Mouse (Mus musculus) CH12F3 (cell line): Measurements from ENCODE around the gene Mdm4.

ENCODE experiments used
- in situ Hi-C: fragments of 300-500 bp; cut with MboI; formaldehyde crosslinking; loops from 2 replicates; pipeline ENCODE4 v1.14.3; 2020; ENCODE audit warnings: low sequenced_read_pairs

Gene Mdm4

DNA sequence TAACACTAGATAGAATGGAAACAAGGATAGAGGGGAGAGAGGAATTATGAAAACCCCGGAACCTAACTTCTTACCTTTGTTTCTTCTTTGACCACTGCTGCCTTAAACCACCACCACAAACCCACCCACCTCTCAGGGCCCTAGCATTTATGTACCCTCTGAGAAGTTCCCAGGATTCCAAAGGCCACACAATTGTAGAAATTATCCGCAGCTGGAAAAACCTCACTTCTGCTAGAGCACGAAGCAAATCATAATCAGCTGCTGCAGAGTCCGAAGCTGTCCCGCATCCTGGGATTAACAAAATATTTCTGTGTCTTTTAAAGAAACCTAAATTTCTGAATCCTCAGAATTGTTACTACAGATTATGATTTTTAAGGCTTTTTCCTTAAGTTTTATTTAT lies at the start of gene Mdm4:
Gene Mdm4 (minus strand): TSS at position 101 of the 400 bp plus-strand sequence.
- in situ Hi-C loops = loop anchor here (25.0 kb wide), 1 partner anchor 282 kb away; the partner anchor contains the start of genes Golt1a and Kiss1

DNA sequence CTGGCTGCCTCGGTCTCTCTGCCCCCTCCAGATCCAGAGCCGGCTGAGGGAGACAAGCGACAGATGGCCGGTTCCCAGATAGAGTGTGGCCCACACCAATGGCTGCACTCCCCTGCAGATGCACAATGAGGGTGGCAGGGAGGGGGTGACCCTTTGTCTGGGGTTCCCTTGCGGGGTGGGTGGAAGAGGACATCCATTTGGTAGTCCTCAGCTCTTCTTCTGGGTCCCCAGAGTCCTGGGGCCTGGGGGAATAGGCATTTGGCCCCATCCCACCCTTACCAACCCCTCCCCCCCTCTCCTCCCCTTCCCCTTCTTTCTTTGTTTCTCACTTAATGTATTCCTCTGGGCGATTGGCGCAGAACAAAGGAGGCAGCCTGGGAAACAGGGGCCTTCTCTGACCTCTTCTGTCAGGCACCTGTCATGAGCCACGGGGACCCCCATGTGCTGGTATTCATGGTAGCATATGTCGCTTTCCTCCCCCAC lies 49.8 kb upstream of the Mdm4 start:
- in situ Hi-C loops = no loop called here

DNA sequence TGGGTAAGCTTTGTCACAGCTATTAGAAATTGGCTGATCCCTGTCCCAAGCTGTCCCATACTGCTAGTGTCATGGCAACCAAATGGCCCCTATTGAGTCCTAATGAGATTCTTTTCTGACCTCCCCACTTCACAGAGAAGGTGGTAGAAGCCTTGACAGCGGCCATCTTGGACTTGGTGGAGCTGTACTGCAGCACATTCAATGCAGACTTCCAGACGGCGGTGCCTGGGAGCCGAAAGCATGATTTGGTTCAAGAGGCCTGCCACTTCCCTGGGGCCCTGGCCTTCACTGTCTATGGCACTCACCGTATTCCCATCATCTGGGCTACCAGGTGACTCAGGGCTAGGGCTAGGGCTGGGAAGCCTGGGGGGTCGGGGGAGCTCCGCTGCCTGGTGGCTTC lies 49.1 kb upstream of the Mdm4 start:
- in situ Hi-C loops = no loop called here

DNA sequence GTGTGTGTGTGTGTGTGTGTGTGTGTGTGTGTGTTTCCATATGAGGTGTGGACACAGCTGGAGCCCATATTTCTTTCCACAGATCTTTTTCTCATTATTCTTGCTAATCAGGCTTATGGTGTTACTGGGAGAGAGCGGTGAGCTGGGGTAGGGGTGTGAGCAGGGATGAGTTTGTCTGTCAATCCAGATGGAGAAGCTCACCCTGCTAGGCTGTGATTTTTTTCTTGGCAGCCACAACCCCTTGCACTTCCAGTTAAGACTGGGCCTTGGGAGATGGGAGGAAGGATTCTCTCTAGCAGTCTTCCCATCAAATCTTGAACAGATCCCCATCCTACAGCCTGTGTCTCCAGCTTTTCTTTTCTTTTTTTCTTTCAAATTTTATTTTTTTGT lies 48.0 kb upstream of the Mdm4 start:
- in situ Hi-C loops = no loop called here

DNA sequence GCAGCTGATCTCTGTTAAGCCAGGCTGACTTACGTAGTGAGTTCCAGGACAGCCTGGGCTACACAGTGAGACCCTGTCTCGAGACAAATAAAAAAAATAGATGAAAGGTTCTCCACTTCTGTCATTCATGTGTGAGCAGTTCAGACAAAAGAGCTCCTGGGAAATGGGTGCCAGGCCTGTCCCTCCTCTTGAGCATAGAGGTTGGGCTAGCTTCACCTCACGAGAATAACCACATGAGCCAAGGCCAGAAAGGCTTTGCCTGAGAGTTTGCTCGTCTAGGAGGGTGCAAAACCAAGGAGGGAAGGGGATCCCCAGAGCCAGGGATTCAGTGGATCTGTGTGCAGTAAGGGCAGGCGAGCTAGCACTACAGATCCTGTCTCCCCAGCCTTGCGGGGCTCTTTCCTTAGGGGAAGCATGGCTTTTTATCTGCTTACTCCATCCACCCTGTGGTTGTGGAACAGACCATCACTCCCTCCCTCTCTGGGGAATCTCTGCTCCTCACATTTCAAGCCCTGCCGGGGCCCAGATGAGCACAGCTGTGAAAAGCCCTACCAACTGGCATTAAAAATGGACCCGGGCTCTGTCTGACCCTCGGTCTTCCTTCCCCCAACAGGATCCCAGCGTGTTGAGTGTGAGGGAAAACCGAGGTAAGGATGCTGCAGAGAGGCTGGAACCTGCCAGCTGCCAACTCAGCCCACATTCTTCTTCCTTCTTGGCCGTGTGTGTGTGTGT lies 47.4 kb upstream of the Mdm4 start:
- in situ Hi-C loops = no loop called here

DNA sequence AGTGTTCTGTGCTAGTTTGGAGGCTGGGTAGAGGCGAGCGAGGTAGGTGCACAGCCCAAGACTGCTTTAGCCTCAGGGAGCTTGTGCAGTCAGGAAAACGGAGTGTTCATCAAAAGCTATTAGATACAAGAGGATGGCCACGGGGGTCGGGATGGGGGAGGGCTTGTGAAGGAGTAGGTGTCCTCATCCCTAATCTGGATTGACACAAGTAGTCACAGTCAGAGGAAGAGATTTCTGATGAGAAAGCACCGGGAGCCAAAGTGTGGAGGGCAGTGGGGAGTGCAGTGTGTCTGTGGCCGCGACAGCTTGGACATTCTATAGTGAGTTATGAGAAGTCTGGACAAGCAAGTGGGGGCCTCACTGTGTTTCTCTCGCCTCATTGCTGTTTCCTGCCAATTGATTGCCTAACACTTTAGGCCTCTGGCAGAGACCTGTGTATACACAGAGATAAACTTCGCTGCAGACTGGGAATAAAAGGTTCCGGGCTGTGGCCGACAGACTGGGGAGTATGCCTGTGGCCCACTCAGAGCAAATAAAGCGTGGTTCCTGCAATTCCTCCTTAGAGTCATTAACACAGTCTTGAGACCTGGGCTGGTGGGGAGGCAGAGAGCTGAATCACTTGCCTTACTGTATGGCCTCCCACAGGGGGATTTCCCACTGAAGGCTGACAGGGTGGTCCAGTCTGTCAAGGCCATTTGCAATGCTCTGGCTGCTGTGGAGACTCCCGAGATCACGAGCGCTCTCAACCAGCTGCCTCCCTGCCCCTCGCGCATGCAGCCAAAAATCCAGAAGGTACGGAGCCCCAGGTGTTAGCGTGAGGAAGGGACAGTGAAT lies 46.5 kb upstream of the Mdm4 start:
- in situ Hi-C loops = no loop called here

DNA sequence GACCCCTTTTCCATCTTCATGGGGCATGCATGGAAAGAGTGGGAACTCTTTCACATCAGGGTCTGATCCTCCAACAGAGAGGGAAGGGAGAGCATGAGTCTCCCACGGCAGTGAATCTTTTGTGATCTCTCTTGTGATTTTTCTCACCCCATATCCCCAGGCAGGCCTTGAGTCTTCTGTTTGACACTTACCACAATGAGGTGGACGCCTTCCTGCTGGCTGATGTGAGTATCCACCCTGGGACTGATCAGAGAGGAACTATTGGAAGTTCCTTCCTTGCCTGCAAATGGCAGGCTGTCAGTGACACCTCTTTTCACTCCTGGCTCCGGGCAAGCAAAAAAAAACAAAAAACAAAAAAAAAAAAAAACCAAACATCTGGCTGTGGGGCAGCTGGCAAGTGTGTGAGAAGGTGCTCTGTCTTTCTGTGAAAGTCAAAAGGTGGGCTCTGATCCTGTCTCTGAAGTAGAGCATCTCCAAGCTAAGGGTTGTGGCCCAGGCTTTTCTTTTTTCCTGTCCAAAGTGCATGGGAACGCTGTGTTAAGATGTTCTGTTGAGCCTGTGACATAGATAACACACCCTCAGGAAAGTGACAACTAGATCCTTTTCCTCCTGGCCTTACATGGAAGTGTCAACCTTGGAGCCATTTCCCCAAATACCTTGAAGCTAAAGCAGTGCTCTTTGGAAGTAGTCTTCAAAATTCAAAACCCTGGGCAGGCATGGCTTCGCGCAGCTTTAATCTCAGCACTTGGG lies 45.5 kb upstream of the Mdm4 start:
- in situ Hi-C loops = no loop called here

DNA sequence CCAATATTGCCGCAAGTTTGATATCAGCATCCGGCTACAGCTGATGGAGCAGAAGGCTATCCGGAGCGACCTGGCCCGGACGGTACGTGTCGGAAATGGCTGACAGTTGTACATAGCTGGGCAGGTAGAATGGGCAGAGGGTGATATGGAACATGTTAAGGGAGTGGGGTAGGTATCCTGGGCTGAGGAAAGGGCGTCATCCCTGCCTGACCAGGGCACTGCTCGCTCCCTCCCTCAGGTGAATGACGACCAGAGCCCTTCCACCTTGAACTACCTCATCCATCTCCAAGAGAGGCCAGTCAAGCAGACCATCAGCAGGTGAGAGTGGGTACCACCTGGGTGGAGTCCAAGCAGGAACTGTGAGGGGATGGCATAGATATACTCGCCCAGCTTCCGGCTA lies 44.2 kb upstream of the Mdm4 start:
- in situ Hi-C loops = no loop called here

DNA sequence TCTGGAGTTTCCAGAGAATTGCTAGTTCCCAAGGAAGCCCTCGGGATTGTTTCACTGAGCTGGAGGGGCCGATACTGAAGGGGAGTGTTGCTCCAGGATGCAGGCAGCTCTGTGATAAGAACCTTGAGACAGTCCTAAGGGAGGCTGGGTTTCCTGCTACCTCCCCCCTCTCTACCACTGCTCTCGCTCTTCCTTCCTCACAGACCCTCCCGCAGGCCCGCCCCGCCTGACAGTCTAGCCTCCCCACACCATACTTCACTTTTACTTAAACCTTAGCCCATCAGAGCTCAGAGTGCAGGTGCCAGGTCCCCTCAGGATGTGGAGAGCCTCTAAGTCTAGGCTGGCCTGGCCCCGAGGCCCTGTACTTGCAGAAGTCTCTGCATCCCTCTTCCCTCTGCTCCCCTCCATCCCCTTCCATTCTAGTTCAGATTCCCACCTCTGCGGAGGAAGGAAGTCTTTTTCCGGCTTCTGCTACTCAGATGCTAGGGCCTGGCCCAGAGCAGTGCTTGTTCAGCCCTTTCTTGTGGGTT lies 43.0 kb upstream of the Mdm4 start:
- in situ Hi-C loops = no loop called here

DNA sequence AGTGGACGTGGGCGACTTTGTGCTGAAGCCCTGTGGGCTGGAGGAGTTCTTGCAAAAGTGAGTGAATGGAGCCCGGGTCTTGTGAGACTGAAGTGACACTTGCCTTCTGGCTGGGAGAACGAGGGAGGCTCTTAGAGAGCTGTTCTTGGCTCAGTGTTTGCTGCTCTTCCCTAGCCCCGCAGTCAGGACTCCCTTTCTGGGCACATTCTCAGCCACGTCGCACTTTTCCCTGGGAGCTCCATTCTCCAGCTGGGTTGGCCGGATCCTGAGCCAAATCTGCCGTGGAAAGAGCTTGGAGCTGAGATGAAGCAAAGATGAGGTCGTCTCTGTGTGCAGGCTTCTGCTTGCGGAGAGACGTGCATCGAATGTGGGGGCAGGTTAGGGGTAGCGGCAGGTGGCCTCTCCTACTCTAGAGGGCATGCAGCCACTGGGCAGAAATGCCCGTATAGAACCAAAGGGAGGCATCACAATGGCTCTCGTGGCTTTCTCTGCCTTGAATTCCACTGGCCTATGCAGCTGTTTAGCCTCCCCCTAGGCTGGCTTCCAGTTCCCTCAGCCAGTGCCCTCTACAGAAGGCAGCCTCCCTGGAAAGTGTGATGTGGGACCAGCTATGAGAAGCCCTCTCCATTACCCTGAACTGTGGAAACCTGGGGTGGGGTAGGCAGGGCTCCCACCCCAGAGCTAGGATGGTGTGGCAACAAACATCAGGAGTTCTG lies 41.5 kb upstream of the Mdm4 start:
- in situ Hi-C loops = no loop called here

DNA sequence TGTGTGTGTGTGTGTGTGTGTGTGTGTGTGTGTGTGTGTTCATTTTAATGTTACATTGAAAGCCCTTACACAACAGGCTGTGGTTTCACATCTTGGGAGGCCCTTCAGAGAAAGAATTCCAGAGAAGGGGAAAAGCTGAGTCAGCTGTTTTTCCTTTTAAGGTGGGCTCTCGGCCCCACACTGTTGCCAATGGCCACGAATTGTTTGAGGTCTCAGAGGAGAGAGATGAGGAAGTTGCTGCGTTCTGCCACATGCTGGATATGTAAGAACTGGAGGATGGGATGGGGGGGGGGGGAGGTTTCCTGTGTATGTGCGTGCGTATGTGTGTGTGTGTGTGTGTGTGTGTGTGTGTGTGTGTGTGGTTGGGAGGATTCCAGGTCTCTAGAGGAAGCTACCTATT lies 39.8 kb upstream of the Mdm4 start:
- in situ Hi-C loops = no loop called here

DNA sequence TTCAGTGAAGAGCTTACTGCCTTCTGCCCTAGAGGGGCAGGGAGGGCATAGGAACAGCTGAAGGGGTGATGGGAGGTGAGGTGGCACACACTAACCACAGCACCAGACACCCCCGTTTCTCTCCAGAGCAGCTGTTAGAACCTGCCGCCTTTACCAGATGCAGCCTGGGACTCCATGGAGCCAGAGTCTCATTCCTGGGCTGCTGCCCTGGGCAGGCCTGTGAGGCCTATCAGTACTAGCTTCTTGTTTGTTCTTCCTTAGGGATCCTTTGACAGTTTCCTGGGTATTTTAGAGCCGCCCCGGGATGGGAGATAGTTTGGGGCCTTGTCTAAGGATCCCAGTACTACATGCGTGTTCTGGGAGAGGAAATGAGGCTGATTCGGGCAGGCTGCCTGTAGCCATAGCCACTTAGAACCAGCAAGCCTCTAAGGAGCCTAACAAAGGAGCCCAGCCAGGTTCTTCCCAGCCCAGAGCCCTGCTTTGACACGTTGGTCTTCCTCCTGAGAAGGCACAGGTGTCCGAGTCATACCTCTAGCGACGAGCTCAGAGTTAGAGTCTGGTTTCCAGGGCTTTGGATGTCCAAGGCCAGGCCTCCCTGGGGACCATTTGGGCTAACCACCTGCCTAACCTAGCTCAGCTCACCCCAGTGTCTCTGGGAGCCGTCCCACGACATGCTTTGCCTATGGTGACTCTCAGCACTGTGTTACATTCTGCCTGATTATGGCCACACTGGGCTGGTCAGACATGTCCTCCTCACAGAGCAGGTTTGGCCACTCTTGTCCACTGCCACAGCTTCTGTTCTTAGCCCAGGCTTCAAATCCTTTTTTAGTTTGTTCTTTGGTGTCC lies 39.1 kb upstream of the Mdm4 start:
- in situ Hi-C loops = no loop called here

DNA sequence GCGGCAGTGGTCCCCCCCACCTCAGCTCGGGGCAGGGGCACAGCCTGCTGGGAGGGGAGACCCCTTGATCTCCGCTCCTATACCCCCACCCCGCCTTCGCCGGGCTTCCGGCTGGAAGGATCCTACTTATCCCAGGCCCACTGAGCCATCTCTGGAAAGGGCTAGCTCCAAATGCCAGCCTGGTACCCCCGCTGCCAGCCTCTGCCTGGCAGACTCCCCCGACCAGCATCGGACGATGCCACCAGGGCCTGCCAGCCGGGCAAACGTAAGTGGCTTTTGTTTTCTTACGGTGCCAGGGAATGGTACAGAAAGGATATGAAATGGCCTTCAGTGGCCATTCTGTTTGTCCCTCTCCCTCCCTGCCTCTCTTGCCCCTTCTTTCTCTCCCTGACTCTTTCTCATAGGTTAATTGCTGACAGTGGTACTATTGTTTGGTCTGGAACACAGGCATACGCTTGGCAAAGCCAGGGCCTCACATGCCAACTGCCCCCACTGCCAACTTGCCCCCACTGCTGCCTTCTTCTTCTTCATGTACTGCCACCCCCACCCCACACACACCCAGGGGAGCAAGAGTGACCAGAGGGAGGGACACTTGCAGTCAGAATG lies 38.4 kb upstream of the Mdm4 start:
- in situ Hi-C loops = no loop called here

DNA sequence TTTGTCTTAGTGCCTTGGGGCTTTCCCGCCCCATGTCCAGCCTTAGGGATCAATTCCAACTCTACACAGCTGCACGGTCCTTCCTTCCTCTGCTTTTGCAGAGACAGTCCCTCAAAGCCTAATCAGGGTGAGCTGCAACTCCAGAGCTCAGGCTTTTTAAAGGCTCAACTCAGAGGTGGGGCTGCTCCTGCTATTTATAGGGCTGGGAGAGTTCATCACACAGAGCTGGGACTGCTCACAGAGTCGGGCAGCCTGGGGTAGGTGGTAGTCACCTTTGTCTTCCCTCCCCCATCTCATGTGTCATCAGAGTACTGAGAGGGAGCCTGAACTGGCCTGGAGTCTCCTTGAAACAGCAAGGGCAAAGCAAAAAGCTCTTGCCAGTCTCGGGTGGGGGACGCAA lies 37.9 kb upstream of the Mdm4 start:
- in situ Hi-C loops = no loop called here

DNA sequence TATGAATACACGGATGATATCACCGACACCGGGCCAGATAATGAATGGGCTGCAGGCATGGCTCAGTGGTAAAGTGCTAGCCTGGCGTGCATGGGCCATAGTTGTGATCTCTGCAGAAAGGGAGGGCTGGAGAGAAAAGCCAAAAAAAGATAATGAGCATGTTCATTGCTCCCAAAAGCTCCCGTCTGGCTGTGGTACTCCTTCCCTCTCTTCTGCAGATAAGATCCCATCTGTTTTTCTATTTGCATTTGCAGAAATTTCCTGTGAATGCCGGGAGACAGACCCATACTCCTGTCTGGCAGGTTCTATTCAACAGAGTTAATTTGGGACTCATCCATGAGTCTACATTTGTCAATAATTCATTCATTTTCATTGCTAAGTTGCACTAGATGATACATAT lies 32.8 kb upstream of the Mdm4 start:
- in situ Hi-C loops = no loop called here

DNA sequence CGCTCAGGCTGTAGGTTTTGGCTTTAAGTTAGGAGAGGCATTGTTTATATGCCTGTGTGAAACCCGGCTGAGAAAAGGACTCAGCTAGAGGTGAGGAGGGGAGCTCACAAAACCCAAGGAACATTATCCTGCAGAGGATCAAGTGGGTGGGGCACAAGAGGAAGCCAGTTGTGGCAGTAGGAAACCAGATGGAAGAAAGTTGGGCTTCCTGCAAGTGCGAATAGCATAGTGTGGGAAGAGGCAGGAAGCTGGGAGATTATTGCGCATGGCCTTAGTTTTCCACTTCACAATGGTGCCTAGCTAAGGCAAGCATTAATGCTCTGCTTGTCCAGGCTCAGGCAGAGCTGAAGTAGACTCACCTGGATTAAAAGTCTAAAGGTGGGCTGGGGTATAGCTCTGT lies 30.3 kb upstream of the Mdm4 start:
- in situ Hi-C loops = no loop called here

DNA sequence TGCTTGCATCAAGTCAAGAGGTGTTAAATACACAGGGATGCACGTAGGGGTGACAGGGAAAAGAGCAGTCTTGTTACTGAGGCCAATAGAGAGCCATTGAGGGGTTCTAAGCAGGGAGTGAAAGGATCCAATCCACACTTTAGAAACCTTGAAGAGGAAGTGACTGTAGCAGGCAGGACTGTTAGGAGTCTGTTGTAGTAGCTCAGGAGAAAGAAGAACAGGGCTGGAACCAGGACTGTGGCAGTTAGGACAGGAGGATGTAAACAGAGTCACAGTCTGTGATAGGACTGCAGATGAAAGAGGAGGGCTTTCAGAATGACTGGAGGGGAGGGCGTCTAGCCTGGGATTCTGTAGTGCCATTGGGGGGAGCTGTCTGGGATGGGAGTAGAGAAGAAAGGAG lies 29.2 kb upstream of the Mdm4 start:
- in situ Hi-C loops = no loop called here

DNA sequence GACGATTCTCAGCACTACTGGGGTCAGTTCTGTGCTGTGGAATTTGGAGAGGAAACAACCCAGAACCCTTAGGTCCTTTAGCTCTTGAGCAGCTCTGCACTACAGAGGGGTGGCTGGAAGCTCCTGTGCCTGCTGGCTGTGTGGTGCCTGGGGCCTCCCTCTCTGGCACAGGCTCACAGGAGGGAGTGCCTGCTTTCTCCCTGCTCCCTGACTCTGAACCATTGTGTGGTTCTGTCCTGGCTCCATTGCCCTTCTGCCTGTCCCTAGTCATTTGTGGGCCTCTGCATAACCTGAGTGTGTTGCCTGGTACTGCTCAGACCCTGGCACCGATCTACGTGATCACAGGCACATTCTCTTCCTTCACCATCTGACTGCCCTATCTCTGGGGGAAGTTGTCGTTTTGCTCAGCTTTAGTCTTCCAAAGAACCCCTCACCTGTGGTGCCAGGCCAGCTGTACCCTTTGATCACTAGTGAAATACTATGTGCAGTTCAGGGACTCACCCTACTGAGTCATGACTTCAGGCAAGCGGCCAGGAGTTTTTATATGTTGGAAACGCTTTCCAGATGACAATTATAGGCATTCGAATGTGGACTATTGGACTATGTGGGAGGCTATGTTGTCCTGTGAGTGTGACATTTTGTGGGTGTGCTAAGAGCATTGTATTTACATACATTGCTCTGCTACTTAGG lies 27.1 kb upstream of the Mdm4 start:
- in situ Hi-C loops = no loop called here

DNA sequence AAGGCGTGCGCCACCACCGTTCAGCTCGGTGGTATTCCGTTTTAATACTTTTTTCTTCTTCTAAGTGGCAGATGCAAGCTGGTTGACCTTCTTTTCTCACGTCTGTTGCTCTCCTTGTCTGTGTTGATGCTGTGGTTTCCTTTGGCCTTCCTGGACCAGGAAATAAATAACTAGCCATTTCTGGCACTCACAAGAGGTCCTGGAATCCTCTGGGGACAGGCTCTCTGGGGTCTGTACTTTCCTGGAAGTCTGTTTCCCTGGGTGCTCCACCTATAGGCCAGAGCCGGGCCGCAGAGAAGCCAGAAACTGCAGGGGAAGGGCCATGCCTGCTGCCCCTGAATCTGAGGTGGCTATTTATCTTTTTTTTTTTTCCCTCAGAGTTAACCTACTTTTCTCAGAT lies 24.0 kb upstream of the Mdm4 start:
- in situ Hi-C loops = no loop called here
